Mouse (Mus musculus): ENCODE data around the gene Ccnyl1. TPM values are rescaled to one million over a fixed set of nuclear protein-coding genes. Genes with fewer than 3 reads are reported as not detected.

Ccnyl1 gene
- polyA plus RNA-seq, 1 experiment from 2014 or later, result 8.4 TPM

- no peaks in the 10 kb centered on the region for H3K27me3 ChIP-seq (ENCODE audit: insufficient read depth, low read length)
- no peak overlapping the region for H3K9ac ChIP-seq
- TF ChIP-seq CTCF (IDR thresholded peaks at IDR 0.05; ENCODE audit: low read depth), result 0 out of 2 replicates have a peak, but pooled peaks have one; percentile 1
- ATAC-seq (ENCODE audit: insufficient read depth) (no peak), DNase-seq (no peak)
- H3K4me3 ChIP-seq (ENCODE audit: low read depth, low read length), result no peak overlapping the region
- no peak overlapping the region for H3K27ac ChIP-seq (ENCODE audit: low read depth)
- 79% methylated on average over 3 of the region's 3 CpGs for WGBS
- no peak overlapping the region for H3K4me2 ChIP-seq
- H3K36me3 ChIP-seq (ENCODE audit: insufficient read depth), result no peaks in the 10 kb centered on the region
- H3K9me3 ChIP-seq (ENCODE audit: low read depth, low read length), result no peaks in the 10 kb centered on the region
- no peaks in the 10 kb centered on the region for H3K4me1 ChIP-seq (ENCODE audit: insufficient read depth)
Measured at GRCm38 (mm10) chr1:64656423-64657129, 33.7 kb upstream of the Ccnyl1 start.

DNA sequence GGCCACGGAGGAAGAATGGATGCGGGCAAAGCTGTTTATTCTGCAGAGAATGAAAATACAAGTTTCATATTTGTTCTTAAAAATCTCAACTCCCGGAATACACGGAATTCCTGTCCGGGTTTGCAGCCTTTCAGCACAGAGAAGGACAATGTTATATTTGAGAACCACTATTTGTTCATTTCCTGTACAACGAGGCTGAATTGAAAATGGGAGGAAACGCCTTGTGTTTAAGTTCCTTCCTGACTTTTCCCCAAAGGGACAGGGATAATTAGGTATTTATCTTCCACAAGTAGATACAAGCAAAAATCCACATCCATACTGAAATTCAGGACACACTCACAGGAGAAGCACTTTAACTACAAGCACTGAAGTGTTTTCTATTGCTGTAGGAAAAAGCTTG, 31.4 kb upstream of the Ccnyl1 start:
- 44% methylated on average over 7 of the region's 7 CpGs for WGBS
- no peaks in the 10 kb centered on the region for H3K4me1 ChIP-seq (ENCODE audit: insufficient read depth)
- ATAC-seq (ENCODE audit: insufficient read depth) (no peak), DNase-seq (peak; percentile 15)
- H3K4me2 ChIP-seq, result 0 out of 2 replicates have a peak overlapping the region, but pooled peaks have one; percentile 12
- H3K36me3 ChIP-seq (ENCODE audit: insufficient read depth), result no peaks in the 10 kb centered on the region
- H3K4me3 ChIP-seq (ENCODE audit: low read depth, low read length), result no peak overlapping the region
- no peaks in the 10 kb centered on the region for H3K9me3 ChIP-seq (ENCODE audit: low read depth, low read length)
- H3K27me3 ChIP-seq (ENCODE audit: insufficient read depth, low read length), result no peaks in the 10 kb centered on the region
- no peak overlapping the region for H3K9ac ChIP-seq
- TF ChIP-seq CTCF (IDR thresholded peaks at IDR 0.05; ENCODE audit: low read depth), result no peak
- H3K27ac ChIP-seq (ENCODE audit: low read depth), result no peak overlapping the region

DNA sequence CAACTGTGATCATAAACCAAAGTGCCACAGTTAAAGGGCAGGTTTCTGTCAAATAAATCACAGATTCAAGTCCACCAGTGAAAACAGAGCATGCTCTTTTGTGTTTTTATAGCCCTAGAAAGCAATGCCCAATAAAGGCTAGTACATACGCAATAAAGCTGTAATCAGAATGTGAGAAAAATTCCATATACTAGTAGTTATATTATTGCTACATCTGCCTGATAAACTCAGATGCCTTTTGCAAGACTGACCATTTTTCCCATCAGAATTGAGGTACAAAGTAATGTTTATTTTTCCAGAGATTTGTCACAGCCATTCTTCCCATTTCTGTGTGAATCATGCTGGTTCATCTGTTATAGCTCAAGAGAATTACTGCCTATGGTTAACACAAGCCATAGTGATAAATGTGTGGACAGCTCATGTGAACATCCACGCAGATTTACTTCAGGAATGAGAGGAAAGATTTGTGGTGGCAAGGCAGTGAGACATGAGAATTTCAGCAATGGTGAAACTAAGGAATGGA, 23.1 kb upstream of the Ccnyl1 start:
- ATAC-seq (ENCODE audit: insufficient read depth), result no peak
- TF ChIP-seq CTCF (IDR thresholded peaks at IDR 0.05; ENCODE audit: low read depth), result no peak
- 71% methylated on average over 2 of the region's 2 CpGs for WGBS
- Histone ChIP-seq H3K4me3 (ENCODE audit: low read depth, low read length) (no peak overlapping the region), H3K27ac (ENCODE audit: low read depth) (no peak overlapping the region), H3K36me3 (ENCODE audit: insufficient read depth) (no peaks in the 10 kb centered on the region), H3K4me2 (no peak overlapping the region), H3K9me3 (ENCODE audit: low read depth, low read length) (no peaks in the 10 kb centered on the region), H3K9ac (no peak overlapping the region), H3K27me3 (ENCODE audit: insufficient read depth, low read length) (no peaks in the 10 kb centered on the region), H3K4me1 (ENCODE audit: insufficient read depth) (no peaks in the 10 kb centered on the region)
- DNase-seq, result no peak

GRCm38 (mm10) chr1:64669451-64669850, 20.8 kb upstream of the Ccnyl1 start:
- Histone ChIP-seq H3K4me3 (ENCODE audit: low read depth, low read length) (no peak overlapping the region), H3K4me2 (no peak overlapping the region), H3K27ac (ENCODE audit: low read depth) (no peak overlapping the region), H3K9me3 (ENCODE audit: low read depth, low read length) (no peaks in the 10 kb centered on the region), H3K27me3 (ENCODE audit: insufficient read depth, low read length) (no peaks in the 10 kb centered on the region), H3K4me1 (ENCODE audit: insufficient read depth) (no peaks in the 10 kb centered on the region), H3K36me3 (ENCODE audit: insufficient read depth) (no peaks in the 10 kb centered on the region), H3K9ac (no peak overlapping the region)
- no peak for DNase-seq
- ATAC-seq (ENCODE audit: insufficient read depth), result no peak
- WGBS, result 74% methylated on average over 2 of the region's 2 CpGs
- no peak for TF ChIP-seq CTCF (IDR thresholded peaks at IDR 0.05; ENCODE audit: low read depth)

DNA sequence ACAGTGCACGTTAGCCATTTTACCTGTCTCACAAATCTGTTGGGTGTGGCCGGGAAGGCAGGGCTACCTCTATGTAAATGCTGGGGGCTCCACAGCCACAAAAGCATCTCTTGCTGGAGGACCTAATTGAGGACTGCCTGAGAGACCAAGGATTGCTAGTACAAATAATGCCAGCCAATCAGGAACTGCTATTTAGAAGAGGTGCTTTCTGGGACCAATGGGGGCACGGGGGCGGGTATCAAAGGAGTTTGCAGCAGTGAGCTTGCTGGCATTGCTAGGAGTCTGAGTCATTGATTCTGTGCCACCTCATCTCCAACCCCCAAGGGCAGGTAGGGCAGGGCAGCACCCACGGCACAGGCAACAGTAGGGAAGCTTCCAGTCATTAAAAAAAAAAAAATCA, 16.3 kb upstream of the Ccnyl1 start:
- Histone ChIP-seq H3K4me2 (no peak overlapping the region), H3K4me1 (ENCODE audit: insufficient read depth) (no peaks in the 10 kb centered on the region), H3K4me3 (ENCODE audit: low read depth, low read length) (no peak overlapping the region), H3K9me3 (ENCODE audit: low read depth, low read length) (no peaks in the 10 kb centered on the region), H3K27me3 (ENCODE audit: insufficient read depth, low read length) (no peaks in the 10 kb centered on the region), H3K27ac (ENCODE audit: low read depth) (no peak overlapping the region), H3K9ac (no peak overlapping the region), H3K36me3 (ENCODE audit: insufficient read depth) (no peaks in the 10 kb centered on the region)
- TF ChIP-seq CTCF (IDR thresholded peaks at IDR 0.05; ENCODE audit: low read depth), result no peak
- no peak for DNase-seq
- no peak for ATAC-seq (ENCODE audit: insufficient read depth)
- WGBS, result 91% methylated on average over 5 of the region's 5 CpGs

DNA sequence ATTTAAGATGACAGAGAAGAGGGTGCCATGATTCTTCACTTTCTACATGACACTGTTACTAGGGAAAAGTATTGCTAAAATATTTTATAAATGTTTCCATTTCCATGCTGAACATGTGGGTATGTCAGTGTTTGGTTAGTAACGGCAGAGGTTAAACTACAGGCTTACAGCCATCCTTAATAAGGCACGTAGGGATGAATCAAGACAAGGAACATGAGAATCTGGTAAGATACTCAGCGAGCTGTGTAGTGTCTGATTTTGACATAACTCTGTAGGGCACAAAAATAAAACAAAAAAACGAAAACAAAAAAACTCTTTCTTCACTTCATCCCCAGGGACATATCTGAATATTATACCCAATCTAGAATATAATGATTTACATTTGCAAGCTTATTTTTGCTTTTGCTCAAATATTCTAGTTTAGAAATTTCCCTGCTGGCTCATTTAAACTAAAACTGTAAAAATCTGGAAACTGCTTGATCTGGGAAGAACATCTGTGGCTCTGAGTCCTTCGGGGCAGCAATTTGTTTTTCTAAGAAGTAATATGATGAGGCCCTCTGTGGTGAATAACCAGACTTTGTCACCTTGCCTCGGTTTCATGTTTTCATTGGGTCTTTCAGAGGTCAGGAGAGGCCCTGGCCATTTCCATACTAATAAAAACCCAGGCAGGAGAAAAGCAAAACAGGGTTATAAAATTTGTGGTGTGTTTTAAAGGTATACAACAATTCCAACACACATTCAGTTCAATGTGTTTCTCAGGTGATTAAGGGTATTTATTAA, 14.0 kb upstream of the Ccnyl1 start:
- DNase-seq, result no peak

GRCm38 (mm10) chr1:64681499-64681898, 8.8 kb upstream of the Ccnyl1 start:
- no peaks in the 10 kb centered on the region for H3K4me1 ChIP-seq (ENCODE audit: insufficient read depth)
- no peak for TF ChIP-seq CTCF (IDR thresholded peaks at IDR 0.05; ENCODE audit: low read depth)
- DNase-seq (no peak), ATAC-seq (ENCODE audit: insufficient read depth) (no peak)
- H3K4me2 ChIP-seq, result no peak overlapping the region
- H3K27ac ChIP-seq (ENCODE audit: low read depth), result no peak overlapping the region
- H3K9me3 ChIP-seq (ENCODE audit: low read depth, low read length), result no peaks in the 10 kb centered on the region
- no peak overlapping the region for H3K4me3 ChIP-seq (ENCODE audit: low read depth, low read length)
- WGBS, result 72% methylated on average over 3 of the region's 3 CpGs
- H3K36me3 ChIP-seq (ENCODE audit: insufficient read depth), result no peaks in the 10 kb centered on the region
- H3K27me3 ChIP-seq (ENCODE audit: insufficient read depth, low read length), result no peaks in the 10 kb centered on the region
- no peak overlapping the region for H3K9ac ChIP-seq

More for the DNA sequence above, 14.0 kb upstream of the Ccnyl1 start:
- no peak overlapping the region for H3K27ac ChIP-seq (ENCODE audit: low read depth)
- no peaks in the 10 kb centered on the region for H3K36me3 ChIP-seq (ENCODE audit: insufficient read depth)
- H3K9ac ChIP-seq, result no peak overlapping the region
- H3K27me3 ChIP-seq (ENCODE audit: insufficient read depth, low read length), result no peaks in the 10 kb centered on the region
- no peaks in the 10 kb centered on the region for H3K9me3 ChIP-seq (ENCODE audit: low read depth, low read length)
- no peak for TF ChIP-seq CTCF (IDR thresholded peaks at IDR 0.05; ENCODE audit: low read depth)
- no peaks in the 10 kb centered on the region for H3K4me1 ChIP-seq (ENCODE audit: insufficient read depth)
- no peak overlapping the region for H3K4me2 ChIP-seq
- no peak for ATAC-seq (ENCODE audit: insufficient read depth)
- H3K4me3 ChIP-seq (ENCODE audit: low read depth, low read length), result no peak overlapping the region
- WGBS, result 54% methylated on average over 6 of the region's 6 CpGs
